20 mouse cellular contexts compared by ENCODE assay signal in the genomic region with DNA sequence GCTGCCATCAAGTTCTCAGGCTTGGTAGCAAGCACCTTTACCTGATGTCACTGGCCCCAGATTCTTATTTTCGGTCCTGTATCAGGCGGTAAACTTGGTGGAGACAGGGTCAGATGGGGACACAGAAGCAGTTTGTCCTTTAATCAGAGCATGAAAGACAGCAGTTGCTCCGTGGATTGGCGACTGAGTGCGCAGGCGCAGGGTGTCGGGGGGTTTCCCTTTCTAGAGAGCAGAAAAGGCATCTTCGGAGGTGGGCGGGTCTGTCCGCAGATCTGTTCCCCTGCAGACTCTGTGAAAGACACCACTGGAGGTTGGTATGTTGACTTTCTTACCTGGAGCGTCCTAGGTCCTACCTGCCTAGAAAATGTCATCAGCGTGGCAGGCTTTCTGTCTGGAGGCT.
"Had no signal": no experiment of that assay in that cellular context is flagged by ENCODE, and none has a peak within 500 bp of the region (broad histone marks: within the 10 kb centered on the region; RNA-seq: fewer than 3 reads in every experiment).

No protein-coding gene starts in this region.

- DNase-seq: liver, postnatal 0 days; lung, adult 2 months; lung, postnatal 14 days; lung, postnatal 36 days; right cerebral cortex, postnatal 25 days; right cerebral cortex, postnatal 4 days; spleen, adult 18-20 months; thymus, adult 2 months; thymus, postnatal 25 days; thymus, postnatal 4 days had no signal

- H3K4me3 ChIP-seq: lung, embryonic 15.5 days; megakaryocyte, embryonic 14.5 days; midbrain, embryonic 13.5 days; midbrain, embryonic 15.5 days; neural tube, embryonic 12.5 days; stomach, embryonic 15.5 days had no signal

- H3K9me3 ChIP-seq: lung, embryonic 15.5 days; megakaryocyte, embryonic 14.5 days; midbrain, embryonic 13.5 days; midbrain, embryonic 15.5 days; neural tube, embryonic 12.5 days; stomach, embryonic 15.5 days had no signal

- H3K4me1 ChIP-seq: lung, embryonic 15.5 days; midbrain, embryonic 13.5 days; midbrain, embryonic 15.5 days; neural tube, embryonic 12.5 days had no signal

- H3K27ac ChIP-seq: lung, embryonic 15.5 days; macrophage; midbrain, embryonic 13.5 days; midbrain, embryonic 15.5 days; neural tube, embryonic 12.5 days; stomach, embryonic 15.5 days; stomach, postnatal 0 days had no signal

- H3K27me3 ChIP-seq: lung, embryonic 15.5 days; megakaryocyte, embryonic 14.5 days; midbrain, embryonic 13.5 days; midbrain, embryonic 15.5 days; neural tube, embryonic 12.5 days; stomach, embryonic 15.5 days had no signal

- ATAC-seq: liver, postnatal 0 days; lung, postnatal 0 days; midbrain, embryonic 13.5 days; midbrain, embryonic 15.5 days had no signal

- H3K36me3 ChIP-seq: lung, embryonic 15.5 days; midbrain, embryonic 13.5 days; midbrain, embryonic 15.5 days; neural tube, embryonic 12.5 days; stomach, embryonic 15.5 days had no signal

- H3K4me2 ChIP-seq: lung, embryonic 15.5 days; midbrain, embryonic 11.5 days; midbrain, embryonic 13.5 days; midbrain, embryonic 15.5 days; neural tube, embryonic 12.5 days; stomach, embryonic 15.5 days had no signal

- H3K9ac ChIP-seq: liver, postnatal 0 days; lung, embryonic 15.5 days; midbrain, embryonic 13.5 days; midbrain, embryonic 15.5 days; neural tube, embryonic 12.5 days; stomach, embryonic 15.5 days had no signal
